20 mouse cellular contexts compared by ENCODE assay signal in the genomic region with DNA sequence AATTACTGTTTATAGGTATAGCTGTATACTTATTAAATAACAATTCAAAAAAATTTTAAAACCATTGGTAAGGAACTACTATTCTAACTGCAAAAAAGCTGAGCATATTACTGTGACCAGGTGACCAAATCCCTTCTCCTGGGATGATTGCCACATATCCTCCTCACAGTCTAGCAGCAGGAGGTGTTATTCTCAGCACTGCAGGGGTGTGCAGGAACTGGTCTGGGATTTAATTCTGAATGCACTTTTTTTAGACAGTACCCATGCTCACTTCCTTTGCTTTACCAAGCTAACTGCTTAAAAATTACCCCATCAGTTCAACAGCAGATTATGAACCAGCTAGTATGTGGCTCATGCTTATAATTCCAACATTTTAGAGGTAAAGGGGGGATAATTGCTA.
DNase-seq lines count a peak whose midpoint lies in the region; ATAC-seq and TF ChIP-seq lines count a peak whose summit lies in the region.
"Had no signal": no experiment of that assay in that cellular context is flagged by ENCODE, and none has a peak within 500 bp of the region (broad histone marks: within the 10 kb centered on the region; RNA-seq: fewer than 3 reads in every experiment).

No protein-coding gene starts in this region.

- H3K36me3 ChIP-seq in midbrain, postnatal 0 days (ENCODE audit: insufficient read depth, low read length): no peaks in the 10 kb centered on the region
- H3K36me3 ChIP-seq: neural tube, embryonic 12.5 days; stomach, embryonic 15.5 days had no signal

- intact Hi-C loops in left cerebral cortex, postnatal 36 days (cut with DNase I): loop anchor here (5.0 to 10.0 kb wide), 2 partner anchors 116 to 121 kb away; no protein-coding TSS in a partner anchor

- DNase-seq in cerebellum, adult 11-12 months: peak; percentile 23
- DNase-seq in cerebellum, postnatal 4 days (ENCODE audit: low spot score in 2 of 2): no peak
- peak; percentile 86 for DNase-seq in brain, adult 2 months (ENCODE audit: low read depth, low spot score)
- peak; percentile 24 to 42 for DNase-seq in cerebellum, postnatal 10 days
- DNase-seq in left cerebral cortex, postnatal 36 days (ENCODE audit: low spot score in 2 of 2): peak; percentile 36 to 44
- no peak for DNase-seq in midbrain, postnatal 0 days (ENCODE audit: low spot score)
- no peak for DNase-seq in B cell, adult 2 months
- DNase-seq in spleen, adult 12 weeks (ENCODE audit: low spot score): no peak
- DNase-seq: lung, adult 18-20 months; lung, postnatal 36 days; spleen, adult 18-20 months had no signal

- H3K4me2 ChIP-seq in midbrain, postnatal 0 days (ENCODE audit: low read depth, low read length, poor library complexity, severe bottlenecking): no peak overlapping the region
- H3K4me2 ChIP-seq: heart, embryonic 11.5 days; hindbrain, embryonic 14.5 days; neural tube, embryonic 12.5 days; stomach, embryonic 15.5 days had no signal

- TF ChIP-seq CTCF in midbrain, postnatal 0 days (IDR thresholded peaks at IDR 0.05): no peak

- no peaks in the 10 kb centered on the region for H3K27me3 ChIP-seq in midbrain, postnatal 0 days (ENCODE audit: insufficient read depth, low read length)
- H3K27me3 ChIP-seq: CH12.LX; neural tube, embryonic 12.5 days; stomach, embryonic 15.5 days had no signal

- no peak overlapping the region for H3K27ac ChIP-seq in midbrain, postnatal 0 days (ENCODE audit: low read depth, low read length)
- H3K27ac ChIP-seq: hindbrain, embryonic 14.5 days; kidney, postnatal 0 days; neural tube, embryonic 12.5 days; stomach, embryonic 15.5 days had no signal

- no peak for ATAC-seq in midbrain, postnatal 0 days (ENCODE audit: low FRiP score)
- ATAC-seq: forebrain, embryonic 16.5 days; intestine, embryonic 16.5 days had no signal

- H3K9ac ChIP-seq in midbrain, postnatal 0 days (replicated peaks; ENCODE audit: low read length, poor library complexity, severe bottlenecking): no peak overlapping the region
- H3K9ac ChIP-seq: hindbrain, embryonic 14.5 days; neural tube, embryonic 12.5 days; stomach, embryonic 15.5 days had no signal

- no peak overlapping the region for H3K4me3 ChIP-seq in midbrain, postnatal 0 days (ENCODE audit: low read depth, low read length)
- H3K4me3 ChIP-seq: erythroblast, embryonic 14.5 days; neural tube, embryonic 12.5 days; stomach, embryonic 15.5 days had no signal

- no peaks in the 10 kb centered on the region for H3K4me1 ChIP-seq in midbrain, postnatal 0 days (ENCODE audit: insufficient read depth, low read length)
- H3K4me1 ChIP-seq: neural tube, embryonic 12.5 days; stomach, embryonic 15.5 days had no signal

- H3K9me3 ChIP-seq in midbrain, postnatal 0 days (ENCODE audit: low read length): no peaks in the 10 kb centered on the region
- H3K9me3 ChIP-seq: neural tube, embryonic 12.5 days; stomach, embryonic 15.5 days had no signal

Comparison
In these comparisons a context has a peak if more than half of its experiments do, and no peak if none do; other contexts are left out.
1. DNase-seq: peak in cerebellum, adult 11-12 months (single experiment), brain, adult 2 months (single experiment), cerebellum, postnatal 10 days (2 of 2) and left cerebral cortex, postnatal 36 days (2 of 2); none in cerebellum, postnatal 4 days (0 of 2), midbrain, postnatal 0 days (single experiment), B cell, adult 2 months (0 of 2) and spleen, adult 12 weeks (single experiment).